ENCODE assay signal across 18 mouse cellular contexts in the genomic region with DNA sequence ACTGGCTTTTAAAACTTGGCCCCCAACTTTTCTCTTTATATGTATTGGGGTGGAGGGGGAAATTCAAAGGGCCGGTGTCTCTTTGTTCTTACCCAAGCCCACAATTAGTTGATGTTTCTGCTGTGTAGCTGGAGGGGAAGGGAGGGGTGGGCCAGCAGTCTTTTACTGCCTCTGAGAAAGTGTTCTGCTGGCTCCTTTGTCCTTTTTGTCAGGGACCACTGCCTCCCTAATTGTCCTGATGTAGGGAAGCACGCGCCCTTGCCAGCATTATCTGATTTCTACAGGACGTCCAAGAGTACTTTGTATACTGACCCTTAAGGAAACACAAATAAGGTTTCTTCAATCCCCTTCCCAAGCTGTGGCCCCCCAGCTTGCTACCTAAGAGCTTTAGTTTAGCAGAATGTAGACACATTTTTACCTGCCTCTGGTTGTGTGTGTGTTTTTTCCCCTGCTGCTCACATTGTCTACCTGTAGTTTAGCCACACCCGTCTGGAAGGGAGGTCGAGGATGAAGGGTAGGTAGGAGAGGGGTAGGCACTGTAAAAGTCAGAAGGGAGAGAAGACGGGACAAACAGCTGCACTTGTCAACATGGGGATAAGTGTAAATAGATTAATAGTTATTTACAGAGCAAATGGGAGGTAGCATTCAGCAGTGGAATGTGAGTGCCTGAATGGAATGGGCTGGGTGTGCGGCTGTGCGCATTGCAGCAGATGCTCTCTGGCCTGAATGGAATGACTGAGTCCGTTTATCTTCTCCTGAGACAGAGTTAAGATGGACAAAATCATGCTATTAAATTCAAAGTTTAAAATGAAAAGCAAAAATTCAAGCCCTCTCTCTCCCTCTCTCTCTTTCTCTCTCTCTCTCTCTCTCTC.
DNase-seq lines count a peak whose midpoint lies in the region; ATAC-seq lines count a peak whose summit lies in the region.
"Had no signal": no experiment of that assay in that cellular context is flagged by ENCODE, and none has a peak within 500 bp of the region (broad histone marks: within the 10 kb centered on the region; RNA-seq: fewer than 3 reads in every experiment).

No protein-coding gene starts in this region.

- H3K4me3 ChIP-seq in kidney, embryonic 14.5 days (ENCODE audit: low read length), result no peak overlapping the region
- H3K4me3 ChIP-seq in limb, embryonic 10.5 days, result no peak overlapping the region
- H3K4me3 ChIP-seq: forebrain, embryonic 13.5 days; heart, embryonic 12.5 days; layer of hippocampus, adult 2 months; limb, embryonic 12.5 days; megakaryocyte, embryonic 14.5 days had no signal

- DNase-seq in kidney, adult 9 months, result no peak
- peak; percentile 8 for DNase-seq in testis, postnatal 14 days (ENCODE audit: low spot score)
- DNase-seq in testis, postnatal 10 days (ENCODE audit: low spot score), result no peak
- DNase-seq in limb, embryonic 10.5 days (ENCODE audit: low spot score), result no peak
- no peak for DNase-seq in heart, adult 11 months
- no peak for DNase-seq in left cerebral cortex, adult 18-20 months (ENCODE audit: low spot score in 2 of 2)
- DNase-seq: adrenal gland, postnatal 10 days; cerebellum, adult 18-20 months; kidney, adult 8-10 months; thymus, adult 2 months had no signal

- no peaks in the 10 kb centered on the region for H3K4me1 ChIP-seq in kidney, embryonic 14.5 days (ENCODE audit: control insufficient read depth, insufficient read depth, low read length)
- peaks cover 8% of the 10 kb centered on the region; the same call in 1 of the 2 replicates for H3K4me1 ChIP-seq in limb, embryonic 10.5 days
- H3K4me1 ChIP-seq: heart, embryonic 12.5 days; megakaryocyte, embryonic 14.5 days had no signal

- WGBS in kidney, embryonic 14.5 days, result 10% methylated on average over 10 of the region's 10 CpGs
- WGBS in limb, embryonic 10.5 days, result 42% methylated on average over 10 of the region's 10 CpGs

- H3K9me3 ChIP-seq in kidney, embryonic 14.5 days (ENCODE audit: control insufficient read depth, low read length), result no peaks in the 10 kb centered on the region
- H3K9me3 ChIP-seq in limb, embryonic 10.5 days (replicated peaks), result no peaks in the 10 kb centered on the region
- H3K9me3 ChIP-seq: forebrain, embryonic 13.5 days; heart, embryonic 12.5 days; limb, embryonic 12.5 days had no signal

- H3K27me3 ChIP-seq in kidney, embryonic 14.5 days (ENCODE audit: control insufficient read depth, insufficient read depth, low read length), result no peaks in the 10 kb centered on the region
- no peaks in the 10 kb centered on the region for H3K27me3 ChIP-seq in limb, embryonic 10.5 days (ENCODE audit: low read depth, poor library complexity, severe bottlenecking)
- H3K27me3 ChIP-seq: heart, embryonic 12.5 days; limb, embryonic 12.5 days; megakaryocyte, embryonic 14.5 days had no signal

- H3K9ac ChIP-seq in kidney, embryonic 14.5 days (ENCODE audit: low read depth, low read length), result no peak overlapping the region
- H3K9ac ChIP-seq: forebrain, embryonic 13.5 days; heart, embryonic 12.5 days; limb, embryonic 12.5 days; liver, embryonic 14.5 days had no signal

- H3K27ac ChIP-seq in kidney, embryonic 14.5 days (ENCODE audit: low read depth, low read length), result no peak overlapping the region
- H3K27ac ChIP-seq in limb, embryonic 10.5 days, result peak overlapping the region; percentile 2; the same call in 1 of the 2 replicates
- H3K27ac ChIP-seq: forebrain, embryonic 13.5 days; layer of hippocampus, adult 2 months; limb, embryonic 12.5 days; liver, embryonic 14.5 days had no signal

- H3K4me2 ChIP-seq in kidney, embryonic 14.5 days (replicated peaks; ENCODE audit: low read depth, low read length), result no peak overlapping the region
- H3K4me2 ChIP-seq: forebrain, embryonic 13.5 days; heart, embryonic 12.5 days; limb, embryonic 12.5 days had no signal

- H3K36me3 ChIP-seq in kidney, embryonic 14.5 days (ENCODE audit: control insufficient read depth, insufficient read depth, low read length), result no peaks in the 10 kb centered on the region
- H3K36me3 ChIP-seq in limb, embryonic 10.5 days, result no peaks in the 10 kb centered on the region
- H3K36me3 ChIP-seq: heart, embryonic 12.5 days; limb, embryonic 12.5 days had no signal

- ATAC-seq in kidney, embryonic 14.5 days (ENCODE audit: low FRiP score, low TSS enrichment), result peak; percentile 62; the same call in 1 of the 2 replicates
- ATAC-seq: forebrain, embryonic 13.5 days; lung, postnatal 0 days had no signal
